Mouse (Mus musculus) stomach, embryonic 14.5 days (tissue): Measurements from ENCODE around the gene Mapk6. TPM values are rescaled to one million over a fixed set of nuclear protein-coding genes. Genes with fewer than 3 reads are reported as not detected.
"Not testable (repeated sequence)": the region's sequence is repeated elsewhere in the genome, so short reads cannot be mapped to it uniquely, and the experiment has no call there.

Source experiments
- ATAC-seq: fragments of 200-750 bp; cut with Nextera tagmentation; 2 replicates; pipeline ENCODE4 v1.8.0; 2017; ENCODE audit warnings: low read depth, moderate TSS enrichment; ENCODE audit not compliant: insufficient number of reproducible peaks, insufficient read depth, low FRiP score
- H3K27ac ChIP-seq: fragments of 300-500 bp; sonication (generic); 2 replicates; pipeline ENCODE4 v1.5.1; 2014; ENCODE audit warnings: mild to moderate bottlenecking, low read length, moderate library complexity, mixed read lengths
- H3K27me3 ChIP-seq: fragments of 300-500 bp; sonication (generic); 2 replicates; pipeline ENCODE4 v1.6.1; 2014; ENCODE audit warnings: low read length, control low read depth, mixed read lengths; ENCODE audit not compliant: control insufficient read depth, insufficient read depth
- H3K36me3 ChIP-seq: fragments of 300-500 bp; sonication (generic); 2 replicates; pipeline ENCODE4 v1.6.1; 2014; ENCODE audit warnings: mild to moderate bottlenecking, control low read depth, low read length, moderate library complexity, mixed read lengths; ENCODE audit not compliant: control insufficient read depth, insufficient read depth
- H3K4me1 ChIP-seq: fragments of 300-500 bp; sonication (generic); 2 replicates; pipeline ENCODE4 v1.6.1; 2014; ENCODE audit warnings: low read length, control low read depth, mixed read lengths; ENCODE audit not compliant: control insufficient read depth, insufficient read depth
- H3K4me2 ChIP-seq: fragments of 300-500 bp; sonication (generic); replicated peaks from 2 replicates; pipeline ENCODE4 v1.6.1; 2014; ENCODE audit warnings: low read depth, low read length, control low read depth
- H3K4me3 ChIP-seq: fragments of 300-500 bp; sonication (generic); 2 replicates; pipeline ENCODE4 v1.5.1; 2014; ENCODE audit warnings: low read depth, low read length, control low read depth
- H3K9ac ChIP-seq: fragments of 300-500 bp; sonication (generic); replicated peaks from 2 replicates; pipeline ENCODE4 v1.6.1; 2014; ENCODE audit warnings: low read depth, mild to moderate bottlenecking, control low read depth, low read length, moderate library complexity, mixed read lengths
- H3K9me3 ChIP-seq: fragments of 300-500 bp; sonication (generic); 2 replicates; pipeline ENCODE4 v1.6.1; 2016; ENCODE audit warnings: low read depth, low read length, control low read depth; ENCODE audit not compliant: control insufficient read depth
- WGBS: fragments of 180-500 bp; shearing (Covaris S2); extraction: QIAGEN DNeasy Blood & Tissue Kit; methylation state at CpG from one replicate; pipeline ENCODE4 v1.1.7; 2014; 5-methylcytosine and 5-hydroxymethylcytosine counted together
- polyA plus RNA-seq: library from polyadenylated mRNA; unstranded; fragments of >200 nt; fragmentation: Nextera tagmentation; extraction: Ambion mirVana; gene quantifications from 2 replicates; pipeline ENCODE4 v1.2.1, GENCODE M21; 2014

Gene Mapk6
- polyA plus RNA-seq, 1 experiment from 2014 or later = 70.2 TPM

DNA sequence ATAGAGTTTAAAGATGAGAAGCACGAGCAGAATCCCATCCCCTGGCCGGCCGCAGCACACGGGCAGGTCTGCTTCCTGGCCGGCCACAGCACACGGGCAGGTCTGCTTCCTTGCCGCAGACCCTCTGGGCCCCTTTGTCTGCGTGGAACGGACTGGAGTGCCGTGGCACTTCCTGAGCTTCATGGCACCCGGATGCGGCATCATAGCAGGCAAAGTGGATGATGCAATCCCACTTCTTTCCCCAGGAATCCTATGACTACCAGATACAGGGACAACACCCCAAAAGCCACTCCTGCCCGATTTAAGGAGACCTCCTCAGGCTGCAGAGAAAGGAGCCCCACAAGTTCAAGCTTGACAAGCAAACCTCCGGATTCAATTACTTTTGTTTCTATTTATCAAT lies 27.0 kb downstream of the Mapk6 start:
- Histone ChIP-seq H3K4me3 (no peak overlapping the region), H3K36me3 (peaks cover 4% of the 10 kb centered on the region), H3K9me3 (no peaks in the 10 kb centered on the region), H3K4me1 (no peaks in the 10 kb centered on the region), H3K27me3 (no peaks in the 10 kb centered on the region), H3K9ac (no peak overlapping the region), H3K27ac (no peak overlapping the region), H3K4me2 (no peak overlapping the region)
- 87% methylated on average over 14 of the region's 14 CpGs for whole genome bisulfite sequencing
- ATAC-seq = no peak

DNA sequence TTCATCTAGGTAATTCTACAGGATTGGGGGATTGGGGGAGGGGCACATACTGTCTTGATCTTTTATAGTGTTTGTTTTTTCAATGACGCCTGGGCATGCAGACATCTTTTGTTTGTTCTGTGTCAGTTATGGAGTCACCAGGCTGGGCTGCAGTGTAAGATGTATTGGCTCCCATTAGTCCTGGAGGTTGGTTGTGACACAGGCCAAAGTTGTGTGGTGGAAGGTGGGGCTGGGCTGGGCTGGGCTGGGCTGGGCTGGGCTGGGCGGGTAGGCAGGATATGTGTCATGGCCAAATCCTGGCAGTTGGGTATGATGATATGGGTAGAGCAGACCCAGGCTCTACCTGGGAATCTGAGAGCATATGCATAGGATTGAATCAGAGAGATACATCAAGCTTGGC lies 31.0 kb downstream of the Mapk6 start:
- Histone ChIP-seq H3K9ac (no peak overlapping the region), H3K36me3 (no peaks in the 10 kb centered on the region), H3K27ac (no peak overlapping the region), H3K9me3 (no peaks in the 10 kb centered on the region), H3K4me3 (no peak overlapping the region), H3K4me2 (no peak overlapping the region), H3K27me3 (no peaks in the 10 kb centered on the region), H3K4me1 (no peaks in the 10 kb centered on the region)
- 72% methylated on average over 2 of the region's 2 CpGs for WGBS
- ATAC-seq = no peak

DNA sequence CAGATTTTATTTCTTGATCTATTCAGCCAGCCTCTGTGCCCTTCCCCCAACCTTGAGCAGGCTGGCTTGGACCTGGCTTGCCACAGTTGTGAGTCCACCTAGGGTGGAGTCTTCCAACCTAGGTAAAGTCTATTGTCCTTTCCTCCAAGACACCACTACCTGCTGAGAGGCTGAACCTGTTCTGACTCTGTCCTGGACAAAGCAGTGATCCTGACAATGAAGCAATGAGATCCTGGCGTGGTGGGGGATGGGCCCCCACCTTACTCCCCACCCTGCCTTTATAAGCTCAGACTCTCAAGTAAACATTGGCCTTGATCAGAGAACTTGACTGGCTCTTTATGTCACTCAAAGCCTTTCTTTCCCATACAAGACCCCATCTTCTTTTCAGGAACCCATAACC lies 33.4 kb downstream of the Mapk6 start:
- no peak for ATAC-seq
- Histone ChIP-seq H3K27ac (no peak overlapping the region), H3K4me1 (no peaks in the 10 kb centered on the region), H3K27me3 (no peaks in the 10 kb centered on the region), H3K4me3 (no peak overlapping the region), H3K9ac (no peak overlapping the region), H3K4me2 (no peak overlapping the region), H3K9me3 (no peaks in the 10 kb centered on the region), H3K36me3 (no peaks in the 10 kb centered on the region)
- WGBS = 67% methylated on average over 1 of the region's 1 CpGs

DNA sequence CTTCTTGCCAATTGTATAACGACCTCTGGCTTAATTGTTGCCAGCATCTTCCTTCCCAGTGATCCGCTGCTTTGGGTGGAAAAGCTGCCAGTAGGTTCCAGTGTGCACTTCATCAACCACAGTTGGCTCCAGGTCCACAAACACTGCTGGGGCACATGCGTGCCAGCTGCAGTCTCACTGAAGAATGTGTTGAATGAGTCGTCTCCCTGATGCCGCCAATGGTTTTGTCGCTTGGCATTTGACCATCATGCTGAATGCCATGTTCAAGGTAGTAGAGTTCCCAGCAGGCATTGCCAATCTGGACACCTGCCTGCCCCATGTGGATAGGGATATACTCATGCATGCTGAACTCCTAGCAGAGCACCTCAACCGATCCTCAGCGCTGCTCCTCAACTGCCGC lies 34.2 kb downstream of the Mapk6 start:
- no peak for ATAC-seq
- Histone ChIP-seq H3K4me1 (no peaks in the 10 kb centered on the region), H3K9me3 (no peaks in the 10 kb centered on the region), H3K4me2 (no peak overlapping the region), H3K27ac (no peak overlapping the region), H3K4me3 (no peak overlapping the region), H3K36me3 (no peaks in the 10 kb centered on the region), H3K27me3 (no peaks in the 10 kb centered on the region), H3K9ac (no peak overlapping the region)
- WGBS = 97% methylated on average over 9 of the region's 9 CpGs

DNA sequence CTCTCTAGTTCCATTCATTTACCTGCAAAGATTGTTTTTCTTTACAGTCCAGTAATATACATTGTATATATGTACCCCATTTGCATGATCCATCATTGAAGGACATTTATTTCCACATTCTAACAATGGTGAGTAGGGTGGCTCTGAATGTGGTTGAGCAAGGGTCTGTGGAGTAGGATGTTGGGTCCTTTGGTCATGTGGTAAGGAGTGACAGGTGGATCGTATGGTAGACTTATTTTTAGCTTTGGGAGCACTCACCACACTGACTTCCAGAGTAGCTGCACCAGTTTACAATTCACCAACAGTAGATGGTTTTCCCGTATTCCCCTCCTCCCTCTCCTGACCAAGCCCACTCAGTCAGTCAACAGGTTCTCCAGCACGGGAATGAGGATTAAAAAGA lies 41.0 kb downstream of the Mapk6 start:
- H3K27me3 ChIP-seq = no peaks in the 10 kb centered on the region
- no peak overlapping the region for H3K9ac ChIP-seq
- no peak overlapping the region for H3K4me3 ChIP-seq
- no peak overlapping the region for H3K4me2 ChIP-seq
- H3K27ac ChIP-seq = no peak overlapping the region
- ATAC-seq = no peak
- 79% methylated on average over 3 of the region's 3 CpGs for WGBS
- H3K9me3 ChIP-seq = no peaks in the 10 kb centered on the region
- H3K4me1 ChIP-seq = no peaks in the 10 kb centered on the region
- H3K36me3 ChIP-seq = no peaks in the 10 kb centered on the region

DNA sequence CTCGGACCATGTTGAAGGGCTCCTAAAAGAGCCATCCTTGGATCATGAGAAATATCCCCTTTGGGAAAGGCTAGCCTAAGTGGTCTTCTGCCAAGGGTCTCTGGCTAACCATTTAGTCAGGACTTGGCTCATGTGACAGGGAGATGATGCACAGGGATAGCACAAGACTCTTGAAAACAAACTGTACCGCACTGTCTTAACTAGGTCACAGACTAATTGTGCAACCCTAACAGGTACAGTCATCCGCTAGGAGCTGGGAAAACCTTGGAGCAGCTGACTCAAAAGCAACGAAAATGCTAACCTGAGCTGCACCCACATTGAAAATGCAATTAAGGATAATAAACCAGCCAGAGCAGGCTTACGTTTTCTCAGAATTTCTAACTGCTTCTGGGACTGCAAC lies 43.6 kb downstream of the Mapk6 start:
- ATAC-seq = no peak
- WGBS = 70% methylated on average over 5 of the region's 5 CpGs

DNA sequence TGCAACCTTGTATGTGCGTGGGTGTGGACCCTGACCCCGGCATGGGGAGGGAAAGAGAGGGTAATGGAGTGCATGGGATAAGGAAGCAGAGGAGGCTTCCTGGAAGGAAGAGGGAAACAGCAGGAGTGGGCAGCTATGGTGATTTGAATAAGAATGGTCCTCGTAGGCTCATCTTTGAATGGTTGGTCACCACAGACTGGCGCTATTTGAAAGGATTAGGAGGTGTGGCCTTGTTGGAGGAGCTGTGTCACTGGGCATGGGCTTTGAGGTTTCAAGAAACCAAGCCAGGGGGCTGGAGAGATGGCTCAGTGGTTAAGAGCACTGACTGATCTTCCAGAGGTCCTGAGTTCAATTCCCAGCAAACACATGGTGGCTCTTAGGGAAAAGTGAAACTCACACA lies 44.6 kb downstream of the Mapk6 start:
- Histone ChIP-seq H3K27me3 (no peaks in the 10 kb centered on the region), H3K4me1 (no peaks in the 10 kb centered on the region), H3K4me3 (no peak overlapping the region), H3K36me3 (no peaks in the 10 kb centered on the region), H3K27ac (no peak overlapping the region), H3K9me3 (no peaks in the 10 kb centered on the region), H3K4me2 (no peak overlapping the region), H3K9ac (no peak overlapping the region)
- 75% methylated on average over 4 of the region's 4 CpGs for WGBS
- no peak for ATAC-seq

More for the DNA sequence above, 43.6 kb downstream of the Mapk6 start:
- Histone ChIP-seq H3K36me3 (no peaks in the 10 kb centered on the region), H3K27ac (no peak overlapping the region), H3K27me3 (no peaks in the 10 kb centered on the region), H3K9ac (no peak overlapping the region), H3K9me3 (no peaks in the 10 kb centered on the region), H3K4me3 (no peak overlapping the region), H3K4me2 (no peak overlapping the region), H3K4me1 (no peaks in the 10 kb centered on the region)

DNA sequence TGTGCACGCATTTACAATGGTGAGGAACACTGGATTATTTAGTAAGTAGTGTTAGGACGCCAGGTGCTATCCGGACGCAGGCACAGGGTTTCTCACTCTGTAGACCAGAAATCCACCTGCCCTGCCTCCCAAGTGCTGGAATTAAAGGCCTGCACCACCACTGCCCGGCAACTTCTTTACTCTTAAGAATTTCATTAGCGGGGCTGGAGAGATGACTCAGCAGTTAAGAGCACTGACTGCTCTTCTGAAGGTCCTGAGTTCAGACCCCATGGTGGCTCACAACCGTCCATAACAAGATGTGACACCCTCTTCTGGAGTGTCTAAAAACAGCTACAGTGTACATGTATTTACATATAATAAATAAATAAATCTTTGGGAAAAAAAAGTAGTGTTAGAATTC lies 46.1 kb downstream of the Mapk6 start:
- ATAC-seq, H3K4me3 ChIP-seq: not testable (repeated sequence)
- 65% methylated on average over 7 of the region's 7 CpGs for WGBS

DNA sequence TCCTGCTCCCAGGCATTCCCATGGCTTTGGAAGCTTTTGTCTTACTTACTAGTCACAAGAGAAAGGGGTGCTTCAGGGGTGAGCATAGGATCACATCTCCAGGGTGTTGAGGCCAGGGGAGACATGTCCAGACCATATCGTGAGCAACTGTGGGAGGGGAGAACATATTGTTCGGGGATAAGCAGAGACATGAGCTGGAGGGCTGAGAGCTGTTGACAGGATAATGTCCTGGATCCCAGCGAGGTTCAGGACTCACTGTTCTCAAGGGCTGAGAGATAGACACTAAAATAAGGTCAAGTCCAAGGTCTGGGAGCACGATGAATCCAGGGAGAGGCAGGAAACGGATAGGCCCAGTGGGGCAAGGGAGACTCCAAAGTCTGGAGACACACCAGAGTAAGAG lies 46.8 kb downstream of the Mapk6 start:
- no peaks in the 10 kb centered on the region for H3K9me3 ChIP-seq
- no peaks in the 10 kb centered on the region for H3K36me3 ChIP-seq
- no peaks in the 10 kb centered on the region for H3K27me3 ChIP-seq
- no peak overlapping the region for H3K27ac ChIP-seq
- WGBS = 77% methylated on average over 5 of the region's 5 CpGs
- H3K4me3 ChIP-seq = no peak overlapping the region
- no peak for ATAC-seq
- no peak overlapping the region for H3K9ac ChIP-seq
- H3K4me2 ChIP-seq = no peak overlapping the region
- H3K4me1 ChIP-seq = no peaks in the 10 kb centered on the region

More for the DNA sequence above, 46.1 kb downstream of the Mapk6 start:
- not testable (repeated sequence) for H3K36me3 ChIP-seq, H3K27me3 ChIP-seq, H3K9me3 ChIP-seq, H3K4me1 ChIP-seq, H3K9ac ChIP-seq, H3K4me2 ChIP-seq, H3K27ac ChIP-seq
